Mouse (Mus musculus) thymus, postnatal 14 days (tissue): ENCODE data around the gene Vps13c.

ENCODE experiments used
- DNase-seq: peaks from one replicate; pipeline ENCODE4 v3.0.0; 2021

Gene Vps13c

DNA sequence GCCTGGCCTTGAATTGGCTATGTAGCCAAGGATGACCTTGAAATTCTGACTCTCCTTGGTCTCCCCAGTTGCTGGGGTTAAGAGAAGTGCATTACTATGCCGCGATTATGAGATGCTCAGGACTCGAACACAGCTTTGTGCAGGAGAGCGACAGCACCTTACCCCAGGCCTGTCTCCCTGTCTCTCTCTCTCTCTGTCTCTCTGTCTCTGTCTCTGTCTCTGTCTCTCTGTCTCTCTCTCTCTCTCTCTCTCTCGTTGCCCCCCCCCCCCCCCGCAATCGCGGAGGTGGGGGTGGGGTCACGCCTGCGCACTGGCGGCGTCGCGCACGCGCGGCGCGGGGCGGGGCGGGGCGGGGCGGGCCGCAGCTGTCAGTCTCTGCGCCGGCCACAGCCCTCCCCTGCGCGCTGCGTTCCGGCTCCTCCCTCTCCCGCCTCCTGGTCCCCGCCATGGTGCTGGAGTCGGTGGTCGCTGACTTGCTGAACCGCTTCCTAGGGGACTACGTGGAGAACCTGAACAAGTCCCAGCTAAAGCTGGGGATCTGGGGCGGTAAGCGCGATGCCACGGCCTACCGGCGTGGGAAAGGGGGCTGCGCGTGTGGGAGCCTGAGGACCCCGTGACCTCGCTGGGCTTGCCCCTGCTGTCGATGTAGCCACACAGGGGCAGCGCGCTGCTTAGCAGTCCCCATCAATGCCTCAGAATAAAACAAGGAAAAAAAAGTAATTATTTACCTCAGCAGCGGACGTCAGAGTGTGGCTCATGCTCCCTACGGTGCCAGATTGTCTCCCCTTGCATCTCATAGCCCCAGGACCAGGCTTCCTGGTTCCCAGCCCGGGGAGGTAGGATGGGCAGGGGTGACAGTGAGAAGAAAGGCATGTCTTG, at the start of gene Vps13c:
TSS of gene Vps13c (plus strand) at position 416 of the 879 bp plus-strand sequence.
- DNase-seq: peak; percentile 88

DNA sequence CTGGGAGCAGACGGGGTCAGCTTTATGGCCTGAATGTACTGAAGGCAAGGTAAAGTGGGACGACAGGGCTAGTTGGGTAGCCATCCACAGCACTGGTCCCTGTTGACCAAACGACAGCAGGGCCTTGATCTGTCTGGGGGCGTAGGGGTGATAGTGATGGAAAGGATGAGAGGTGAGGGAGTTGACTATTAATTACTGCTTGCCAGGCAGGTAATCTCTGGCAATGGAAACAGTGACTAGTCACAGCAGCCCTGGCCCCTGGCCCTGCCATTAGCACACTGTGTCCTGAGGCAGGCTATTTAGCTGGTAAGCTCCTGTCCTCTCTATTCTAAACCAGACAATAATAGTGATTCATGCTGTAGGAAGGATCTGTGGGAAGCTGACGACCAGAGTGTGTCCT, 47.8 kb upstream of the Vps13c start:
- no peak for DNase-seq

DNA sequence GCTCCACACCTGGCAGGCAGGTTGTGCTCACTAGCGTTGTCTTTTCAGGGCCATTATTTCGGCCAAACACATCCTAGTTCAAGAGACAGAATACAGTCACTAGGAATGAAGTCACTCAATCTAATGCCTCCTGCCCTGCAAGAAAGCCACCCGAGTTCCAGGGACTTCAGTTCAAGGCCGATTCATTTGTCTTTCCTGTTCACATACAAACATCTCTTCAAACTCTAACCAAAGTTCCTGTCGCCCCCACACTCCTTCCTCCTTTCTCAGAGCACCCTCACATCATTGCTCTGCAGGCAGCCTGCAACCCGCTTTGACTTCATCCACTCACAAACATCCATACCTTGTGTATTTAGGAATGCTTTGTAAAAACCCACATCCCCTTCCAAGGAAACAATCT, 46.7 kb upstream of the Vps13c start:
- peak; percentile 5 for DNase-seq

- no peak for DNase-seq
Observed at GRCm38 (mm10) chr9:67794216-67794615, 46.0 kb upstream of the Vps13c start.

DNA sequence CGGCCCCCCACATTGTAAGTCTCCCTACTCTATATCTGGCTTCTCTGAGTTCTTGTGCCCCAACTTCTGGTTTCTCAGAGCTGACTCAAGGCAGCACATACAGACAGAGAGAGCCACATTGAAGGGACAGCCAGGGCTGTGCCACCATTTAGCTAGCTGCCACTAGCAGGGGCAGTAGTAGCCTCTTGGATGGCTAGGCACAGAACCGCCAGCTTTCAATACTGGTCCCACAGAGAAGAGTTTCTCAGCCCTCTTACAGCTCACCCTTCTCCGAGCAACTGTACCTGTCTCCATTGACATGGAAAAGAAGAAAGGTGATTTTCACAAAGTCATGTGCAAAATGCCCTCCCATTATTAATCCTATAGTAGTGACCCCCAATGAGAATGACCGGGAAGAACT, 45.5 kb upstream of the Vps13c start:
- DNase-seq: no peak

DNA sequence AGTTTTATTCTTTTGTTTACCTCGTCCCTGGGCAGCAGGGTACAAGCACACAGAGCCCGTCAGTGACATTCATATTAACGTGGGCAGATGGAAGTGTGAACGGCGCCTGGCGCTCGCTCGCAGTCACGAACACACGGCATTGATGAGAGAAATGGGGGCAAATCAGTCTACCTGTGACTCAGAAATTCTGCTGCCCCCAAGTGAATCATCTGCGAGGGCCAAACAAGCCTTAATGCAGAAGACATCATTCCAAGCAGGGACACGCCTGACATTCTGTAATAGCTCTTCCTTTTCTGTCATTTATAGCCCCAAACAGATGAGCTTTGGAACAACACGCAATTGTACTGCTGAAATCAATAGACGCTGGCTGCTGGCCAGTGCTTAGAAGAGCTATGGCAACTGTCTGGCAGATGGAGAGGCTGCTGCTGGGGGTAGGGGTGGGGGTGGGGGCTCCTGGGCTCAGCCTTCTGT, 45.0 kb upstream of the Vps13c start:
- DNase-seq: no peak

DNA sequence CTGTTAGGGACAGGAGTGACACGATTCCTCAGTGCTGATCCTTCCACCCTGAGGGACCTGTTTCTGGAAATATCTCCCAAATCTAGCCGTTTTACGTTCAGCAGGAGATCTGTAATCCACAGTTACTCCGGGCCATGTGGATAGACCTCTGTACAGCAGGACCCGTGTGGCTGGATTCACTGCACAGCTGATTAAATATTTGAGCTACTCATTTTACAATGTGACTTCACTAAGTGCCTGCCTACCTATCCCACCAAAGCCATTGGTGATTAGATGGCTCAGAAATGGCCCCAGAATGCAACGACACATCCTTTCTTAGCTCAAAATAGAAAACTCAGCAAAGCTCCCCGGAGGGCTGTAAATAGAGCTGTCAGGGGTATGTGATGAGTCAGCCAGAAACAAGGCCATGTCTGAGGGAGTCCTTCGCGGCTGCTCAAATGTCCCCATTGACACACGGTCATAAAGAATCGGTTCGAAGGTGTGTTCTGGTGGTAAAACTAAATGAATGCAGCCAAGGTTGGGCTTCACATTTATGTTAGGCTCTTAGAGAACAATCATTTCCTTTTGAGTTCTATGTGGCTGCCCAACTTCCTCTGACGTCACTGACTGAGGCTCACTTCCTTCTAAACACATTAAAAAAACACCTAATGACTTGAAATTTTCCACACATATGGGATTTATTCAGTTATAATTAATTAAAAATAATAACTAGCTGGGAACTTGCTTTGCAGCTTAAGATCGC, 40.9 kb upstream of the Vps13c start:
- DNase-seq: peak; percentile 11

DNA sequence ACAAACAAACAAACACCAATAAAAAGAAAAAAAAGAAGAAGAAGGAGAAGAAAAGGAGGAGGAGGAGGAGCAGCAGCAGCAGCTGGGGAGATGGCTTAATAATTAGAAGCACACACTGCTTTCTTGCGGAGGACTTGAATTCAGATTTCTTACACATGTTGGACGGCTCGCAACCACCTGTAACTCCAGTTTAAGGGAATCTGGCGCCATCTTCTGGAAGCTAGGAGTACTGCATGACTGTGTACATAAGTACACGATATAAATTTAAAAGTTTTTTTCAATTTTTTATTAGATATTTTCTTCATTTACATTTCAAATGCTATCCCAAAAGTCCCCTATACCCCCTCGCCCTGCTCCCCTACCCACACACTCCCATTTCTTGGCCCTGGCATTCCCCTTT, 38.0 kb upstream of the Vps13c start:
- peak; percentile 61 for DNase-seq

DNA sequence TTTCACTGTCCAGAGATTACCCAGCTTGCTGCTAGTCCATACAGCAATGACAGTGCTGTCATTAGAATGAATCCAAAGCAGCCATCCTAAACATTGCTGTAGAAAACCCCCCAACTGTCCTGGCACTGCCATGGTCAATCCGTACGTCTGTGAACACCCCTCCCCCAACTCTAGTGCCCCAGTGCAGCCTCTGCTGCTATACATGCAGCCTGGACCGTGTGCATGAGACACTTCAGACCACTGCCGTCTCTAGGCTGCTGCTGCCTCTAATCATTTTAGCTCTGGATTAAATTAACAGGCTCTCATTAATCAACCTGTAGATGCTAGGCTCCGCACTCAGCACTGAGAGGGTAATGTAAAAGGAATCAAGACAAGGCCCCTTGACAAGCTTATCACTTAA, 33.2 kb upstream of the Vps13c start:
- DNase-seq: no peak

- DNase-seq: no peak
Observed at GRCm38 (mm10) chr9:67810527-67810926, 29.7 kb upstream of the Vps13c start.

DNA sequence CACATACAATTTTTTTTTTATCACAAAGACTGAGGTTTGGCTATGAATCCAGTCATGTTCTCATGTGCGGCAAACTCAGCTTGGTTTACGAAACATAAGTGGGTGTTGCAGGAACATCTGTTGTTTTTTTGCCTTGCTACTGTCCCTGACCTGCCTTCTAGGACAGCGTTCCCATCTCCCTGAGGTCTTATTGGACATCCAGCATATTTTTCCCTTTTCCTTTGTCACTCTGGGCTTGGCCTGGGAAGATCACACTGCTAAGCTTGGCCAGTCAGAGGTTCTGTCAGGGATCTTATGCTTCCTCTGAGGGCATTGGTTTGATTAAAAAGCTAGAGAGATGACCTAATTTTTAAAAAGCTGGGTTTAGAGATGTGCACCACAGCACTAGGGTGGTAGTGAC, 29.1 kb upstream of the Vps13c start:
- no peak for DNase-seq

GRCm38 (mm10) chr9:67813171-67813570, 27.0 kb upstream of the Vps13c start:
- DNase-seq: no peak

GRCm38 (mm10) chr9:67813665-67814337, 26.4 kb upstream of the Vps13c start:
- DNase-seq: no peak

DNA sequence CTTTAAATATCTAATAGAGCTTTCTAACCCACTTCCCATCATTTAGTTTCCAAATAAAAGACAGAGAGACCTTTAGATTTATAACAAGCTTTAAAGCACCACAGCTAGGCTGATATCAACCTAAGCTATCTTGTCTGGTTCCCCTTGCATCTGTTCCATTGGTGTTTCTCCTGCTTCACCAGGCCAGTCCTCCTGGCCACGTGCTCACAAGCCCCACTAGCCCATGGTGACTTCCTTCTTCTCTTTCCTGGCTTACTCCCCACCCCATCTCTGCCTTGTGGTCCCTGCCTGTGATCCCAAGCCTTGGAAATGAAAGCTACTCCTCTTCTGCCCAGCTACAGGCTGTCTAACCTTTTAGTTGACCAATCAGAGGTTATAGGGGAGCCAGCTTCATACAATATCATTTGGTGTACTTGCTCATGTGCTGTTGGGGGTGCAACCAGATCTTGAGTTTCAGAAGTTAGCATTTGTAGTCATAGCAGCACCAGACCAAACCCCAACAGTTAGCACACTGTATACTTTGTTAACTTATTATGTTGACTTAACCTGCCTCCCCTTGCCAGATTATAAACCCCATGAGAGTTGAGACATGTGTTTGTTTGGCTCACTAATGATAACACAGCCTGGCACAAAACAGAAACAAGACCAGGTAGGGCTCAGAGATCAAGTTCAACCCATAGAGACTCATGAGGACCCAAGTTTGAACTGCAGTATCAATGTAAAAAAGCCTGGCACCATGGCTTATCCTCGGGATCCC, 23.8 kb upstream of the Vps13c start:
- no peak for DNase-seq

DNA sequence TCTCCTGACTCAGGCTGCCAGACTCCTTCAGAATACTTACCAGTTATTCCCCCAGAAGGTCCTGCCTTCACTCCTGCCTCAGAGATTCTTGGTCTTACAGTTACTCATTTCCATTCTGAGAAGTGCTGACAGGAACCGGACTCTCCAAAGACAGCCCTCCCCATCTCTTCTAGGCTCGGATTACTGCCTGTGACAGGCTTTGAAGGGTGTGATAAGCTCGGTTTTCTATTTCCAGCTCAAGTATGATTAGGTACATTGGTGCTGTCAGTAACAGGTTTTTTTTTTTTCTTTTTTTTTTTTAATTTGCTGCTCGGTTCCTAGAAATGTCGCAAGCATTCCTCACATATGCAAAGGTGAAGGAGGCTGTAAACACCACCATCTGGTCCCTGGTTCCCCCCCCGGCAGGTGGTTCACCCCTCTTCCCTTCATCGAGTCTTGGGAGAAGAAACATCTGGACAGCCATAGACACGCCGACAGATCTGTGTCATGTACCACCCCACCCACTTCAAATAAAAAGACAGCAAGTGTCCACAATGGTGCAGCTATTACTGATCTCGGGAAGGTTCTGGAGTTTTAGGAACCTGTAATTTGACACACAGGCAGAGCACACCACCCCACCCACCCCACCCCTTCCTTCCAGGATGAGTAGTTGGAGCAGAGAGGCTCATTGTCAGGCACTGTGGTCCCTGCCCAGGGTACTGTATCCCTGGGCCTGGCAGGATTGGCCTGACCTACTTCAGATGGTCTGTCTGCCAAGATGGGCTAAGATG, 22.1 kb upstream of the Vps13c start:
- DNase-seq: no peak

GRCm38 (mm10) chr9:67818668-67818950, 21.6 kb upstream of the Vps13c start:
- DNase-seq: no peak

GRCm38 (mm10) chr9:67823131-67823530, 17.1 kb upstream of the Vps13c start:
- no peak for DNase-seq

DNA sequence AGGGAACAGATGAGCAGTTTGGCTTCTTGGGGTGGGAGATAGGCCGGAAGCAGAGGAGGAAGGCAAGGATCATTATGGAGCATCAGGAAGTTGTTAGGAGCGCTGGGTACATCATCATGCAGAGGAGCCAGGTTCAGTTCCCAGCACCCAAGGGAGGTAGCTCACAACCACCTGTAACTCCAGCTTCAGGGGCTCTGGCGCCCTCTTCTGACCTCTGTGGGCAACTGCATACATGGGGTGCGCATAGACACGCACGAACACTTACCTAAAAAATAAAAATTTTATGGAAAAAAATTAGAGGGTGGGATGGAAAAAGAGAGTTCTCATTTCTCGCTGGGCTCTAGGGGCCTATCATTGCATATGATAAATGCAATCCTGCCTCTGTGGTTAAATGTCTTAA, 14.7 kb upstream of the Vps13c start:
- no peak for DNase-seq

- DNase-seq: peak; percentile 75
Observed at GRCm38 (mm10) chr9:67828182-67828581, 12.0 kb upstream of the Vps13c start.

- peak; percentile 42 for DNase-seq
Observed at GRCm38 (mm10) chr9:67830411-67831358, 9.5 kb upstream of the Vps13c start.
